Comparison of ENCODE assay signal across 16 mouse cellular contexts in the genomic region with DNA sequence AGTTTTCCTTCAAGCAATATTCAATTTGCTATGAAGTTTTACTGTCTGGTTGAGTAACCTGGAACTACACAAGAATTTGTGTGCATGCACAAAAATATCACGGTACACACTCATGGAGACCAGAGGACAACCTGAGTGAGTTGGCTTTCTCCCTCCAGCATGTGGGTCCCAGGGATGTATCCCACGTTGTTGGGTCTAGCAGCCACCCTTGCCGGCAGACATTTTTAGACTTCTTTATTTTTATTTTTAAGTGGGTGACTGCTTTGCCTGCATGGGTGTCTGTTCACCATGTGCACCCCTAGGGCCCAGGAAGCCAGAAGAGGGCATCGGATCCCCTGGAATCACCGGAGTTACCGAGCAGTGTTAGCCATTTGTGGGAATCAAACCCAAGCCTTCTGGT.
"Had no signal": no experiment of that assay in that cellular context is flagged by ENCODE, and none has a peak within 500 bp of the region (broad histone marks: within the 10 kb centered on the region; RNA-seq: fewer than 3 reads in every experiment).

No protein-coding gene starts in this region.

- DNase-seq: retina, postnatal 1 day; right cerebral cortex, adult 18-20 months; right cerebral cortex, postnatal 14 days; right cerebral cortex, postnatal 25 days; right cerebral cortex, postnatal 4 days; spleen, adult 18-20 months; thymus, adult 18-20 months; thymus, adult 2 months; thymus, postnatal 14 days; thymus, postnatal 25 days; thymus, postnatal 36 days; thymus, postnatal 4 days had no signal

- H3K27ac ChIP-seq: neural tube, embryonic 13.5 days; neural tube, embryonic 15.5 days; stomach, embryonic 15.5 days; stomach, postnatal 0 days had no signal

- H3K4me3 ChIP-seq: neural tube, embryonic 13.5 days; neural tube, embryonic 15.5 days; stomach, embryonic 15.5 days had no signal
